Mouse (Mus musculus) activated CD4-positive, CD25-positive, alpha-beta regulatory T cell, adult 9 weeks (primary cell): Measurements from ENCODE around the gene Mms19. TPM values are rescaled to one million over a fixed set of nuclear protein-coding genes. Genes with fewer than 3 reads are reported as not detected.

ENCODE experiments used
- polyA plus RNA-seq: library from polyadenylated mRNA; unstranded; fragments of 100-300 nt; shearing (Covaris generic); gene quantifications from one replicate; pipeline ENCODE4 v1.2.1, GENCODE M21; 2017

Mms19 gene
- polyA plus RNA-seq: 79.9 TPM

GRCm38 (mm10) chr19:41980819-41981594 is at the start of gene Mms19:
Mms19 (minus strand) TSS chr19:41981157.

GRCm38 (mm10) chr19:41981595-41981927 is 604 bp upstream of the Mms19 start, which contains the start of gene Ubtd1:
Ubtd1 (plus strand) TSS chr19:41981763.

GRCm38 (mm10) chr19:41933179-41934086 is 47.5 kb downstream of the Mms19 start, which contains the start of the genes Exosc1 and Zdhhc16:
Exosc1 (minus strand) TSS chr19:41933423.
Zdhhc16 (plus strand) TSS chr19:41933480.

GRCm38 (mm10) chr19:41911178-41912073 is 69.5 kb downstream of the Mms19 start, which contains the start of gene Pgam1:
Pgam1 (plus strand) TSS chr19:41911923.

GRCm38 (mm10) chr19:41895460-41896318 is 85.3 kb downstream of the Mms19 start, which contains the start of gene Rrp12:
Rrp12 (minus strand) TSS chr19:41896173.

Other genes with a start within 250 kb of the Mms19 start
- 0.56 TPM for gene Slit1, start 237.5 kb downstream of the Mms19 start, polyA plus RNA-seq
- 4.4 TPM for gene Arhgap19, start 179.1 kb downstream of the Mms19 start, polyA plus RNA-seq
- 1.9 TPM for gene Frat1, start 151.2 kb downstream of the Mms19 start, polyA plus RNA-seq
- gene Frat2, start 133.0 kb downstream of the Mms19 start, polyA plus RNA-seq: 0.54 TPM
- gene Rrp12, start 85.0 kb downstream of the Mms19 start, polyA plus RNA-seq: 19.2 TPM
- gene Pgam1, start 69.2 kb downstream of the Mms19 start, polyA plus RNA-seq: 189 TPM
- gene Exosc1, start 47.7 kb downstream of the Mms19 start, polyA plus RNA-seq: 85.4 TPM
- 65.9 TPM for gene Zdhhc16, start 47.7 kb downstream of the Mms19 start, polyA plus RNA-seq
- gene Ubtd1, start 606 bp upstream of the Mms19 start, polyA plus RNA-seq: 5.3 TPM
- gene Ankrd2, start 54.8 kb upstream of the Mms19 start, polyA plus RNA-seq: not detected
- gene Hoga1, start 64.5 kb upstream of the Mms19 start, polyA plus RNA-seq: not detected
- gene 4933411K16Rik, start 71.1 kb upstream of the Mms19 start, polyA plus RNA-seq: not detected
- gene Morn4, start 105.2 kb upstream of the Mms19 start, polyA plus RNA-seq: 0.79 TPM
- gene Pi4k2a, start 109.3 kb upstream of the Mms19 start, polyA plus RNA-seq: 3.6 TPM
- 5.5 TPM for gene Avpi1, start 147.9 kb upstream of the Mms19 start, polyA plus RNA-seq
- gene Marveld1, start 166.2 kb upstream of the Mms19 start, polyA plus RNA-seq: 3.4 TPM
- gene Zfyve27, start 182.8 kb upstream of the Mms19 start, polyA plus RNA-seq: 67.2 TPM
- 0.15 TPM for gene Sfrp5, start 221.1 kb upstream of the Mms19 start, polyA plus RNA-seq